Mouse (Mus musculus) intestine, embryonic 14.5 days (tissue): ENCODE measurements around the gene Abcc12. TPM values are rescaled to one million over a fixed set of nuclear protein-coding genes. Genes with fewer than 3 reads are reported as not detected.

ENCODE experiments used
- ATAC-seq: fragments of 200-750 bp; cut with Nextera tagmentation; replicated peaks from 2 replicates; pipeline ENCODE4 v1.8.0; 2017; ENCODE audit warnings: low read depth, moderate number of reproducible peaks, moderate TSS enrichment, moderate library complexity; ENCODE audit not compliant: low FRiP score, low TSS enrichment
- DNase-seq: peaks from one replicate; pipeline ENCODE4 v3.0.0-alpha.2; 2018; ENCODE audit warnings: low spot score
- H3K27ac ChIP-seq: fragments of 300-500 bp; sonication (generic); 2 replicates; pipeline ENCODE4 v1.5.1; 2014; ENCODE audit warnings: low read depth, mild to moderate bottlenecking, control low read depth
- H3K27me3 ChIP-seq: fragments of 300-500 bp; sonication (generic); replicated peaks from 2 replicates; pipeline ENCODE4 v1.6.1; 2014; ENCODE audit warnings: low read length, control low read depth; ENCODE audit not compliant: control insufficient read depth, insufficient read depth
- H3K36me3 ChIP-seq: fragments of 300-500 bp; sonication (generic); 2 replicates; pipeline ENCODE4 v1.6.1; 2014; ENCODE audit warnings: low read length, control low read depth; ENCODE audit not compliant: control insufficient read depth, insufficient read depth
- H3K4me1 ChIP-seq: fragments of 300-500 bp; sonication (generic); replicated peaks from 2 replicates; pipeline ENCODE4 v1.6.1; 2014; ENCODE audit warnings: low read length, control low read depth, mixed read lengths; ENCODE audit not compliant: control insufficient read depth, insufficient read depth
- H3K4me2 ChIP-seq: fragments of 300-500 bp; sonication (generic); 2 replicates; pipeline ENCODE4 v1.6.1; 2014; ENCODE audit warnings: low read length
- H3K4me3 ChIP-seq: fragments of 300-500 bp; sonication (generic); 2 replicates; pipeline ENCODE4 v1.5.1; 2014; ENCODE audit warnings: low read depth, low read length, control low read depth, mixed read lengths
- H3K9ac ChIP-seq: fragments of 300-500 bp; sonication (generic); 2 replicates; pipeline ENCODE4 v1.6.1; 2014; ENCODE audit warnings: mild to moderate bottlenecking, low read length
- H3K9me3 ChIP-seq: fragments of 300-500 bp; sonication (generic); 2 replicates; pipeline ENCODE4 v1.6.1; 2016; ENCODE audit warnings: low read length, control low read depth; ENCODE audit not compliant: control insufficient read depth
- WGBS: fragments of 180-500 bp; shearing (Covaris S2); extraction: QIAGEN DNeasy Blood & Tissue Kit; methylation state at CpG from one replicate; pipeline ENCODE4 v1.1.7; 2014; 5-methylcytosine and 5-hydroxymethylcytosine counted together
- microRNA-seq: library from miRNA; unstranded; fragments of <30 nt; microRNA quantifications from one replicate; pipeline ENCODE4, GENCODE M21; 2016
- polyA plus RNA-seq: library from polyadenylated mRNA; unstranded; fragments of >200 nt; fragmentation: Nextera tagmentation; extraction: Ambion mirVana; gene quantifications from 2 replicates; pipeline ENCODE4 v1.2.1, GENCODE M21; 2014

Abcc12 gene
- polyA plus RNA-seq, 1 experiment from 2014 or later = 0.19 TPM

DNA sequence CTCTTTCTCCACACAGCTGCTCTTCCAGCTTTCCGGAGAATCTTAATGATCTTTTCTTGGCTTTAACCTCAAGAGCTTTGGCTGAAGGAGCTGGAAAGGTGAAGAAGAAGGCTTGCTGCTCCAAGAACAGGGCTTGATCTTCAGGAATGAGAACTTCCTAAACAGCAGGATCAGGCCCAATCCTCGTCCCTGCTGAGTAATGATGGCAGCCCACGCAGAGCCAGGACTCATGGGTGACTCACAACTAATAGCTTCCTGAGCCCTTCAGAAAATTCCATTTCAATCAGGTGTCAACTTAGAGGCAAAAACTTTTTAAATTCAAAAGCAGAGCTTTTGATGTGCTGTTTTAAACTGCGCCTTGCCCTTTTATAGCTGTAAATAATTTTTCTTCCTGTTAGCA is 135.0 kb downstream of the Abcc12 start:
- H3K4me3 ChIP-seq = no peak overlapping the region
- ATAC-seq (no peak), DNase-seq (no peak)
- H3K9me3 ChIP-seq = no peaks in the 10 kb centered on the region
- no peak overlapping the region for H3K27ac ChIP-seq
- no peaks in the 10 kb centered on the region for H3K4me1 ChIP-seq
- H3K9ac ChIP-seq = no peak overlapping the region
- H3K27me3 ChIP-seq = no peaks in the 10 kb centered on the region
- H3K4me2 ChIP-seq = no peak overlapping the region
- no peaks in the 10 kb centered on the region for H3K36me3 ChIP-seq
- 74% methylated on average over 4 of the region's 4 CpGs for WGBS

DNA sequence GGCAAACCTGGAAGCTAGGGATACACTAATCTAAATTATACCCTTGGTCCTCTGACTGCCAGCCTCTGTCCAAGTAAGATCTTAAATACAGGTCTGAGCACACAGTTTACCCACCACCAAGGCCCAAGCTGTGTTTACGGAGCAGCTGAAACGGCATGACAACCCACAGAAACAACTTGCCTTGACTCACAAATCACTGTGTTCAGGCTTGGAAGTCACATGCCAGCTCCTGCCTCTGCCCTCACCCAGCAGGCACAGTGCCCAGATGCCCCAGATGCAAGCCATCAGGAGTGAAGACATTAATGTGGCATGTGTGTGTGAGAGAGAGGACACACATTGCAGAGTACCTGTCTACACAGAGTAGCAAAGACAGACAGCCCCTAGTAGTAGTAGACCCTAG is 136.7 kb downstream of the Abcc12 start:
- no peak overlapping the region for H3K27ac ChIP-seq
- 66% methylated on average over 2 of the region's 2 CpGs for WGBS
- H3K4me2 ChIP-seq = no peak overlapping the region
- H3K9me3 ChIP-seq = no peaks in the 10 kb centered on the region
- H3K9ac ChIP-seq = no peak overlapping the region
- H3K4me1 ChIP-seq = no peaks in the 10 kb centered on the region
- no peaks in the 10 kb centered on the region for H3K27me3 ChIP-seq
- H3K4me3 ChIP-seq = no peak overlapping the region
- no peaks in the 10 kb centered on the region for H3K36me3 ChIP-seq
- no peak for ATAC-seq
- no peak for DNase-seq

DNA sequence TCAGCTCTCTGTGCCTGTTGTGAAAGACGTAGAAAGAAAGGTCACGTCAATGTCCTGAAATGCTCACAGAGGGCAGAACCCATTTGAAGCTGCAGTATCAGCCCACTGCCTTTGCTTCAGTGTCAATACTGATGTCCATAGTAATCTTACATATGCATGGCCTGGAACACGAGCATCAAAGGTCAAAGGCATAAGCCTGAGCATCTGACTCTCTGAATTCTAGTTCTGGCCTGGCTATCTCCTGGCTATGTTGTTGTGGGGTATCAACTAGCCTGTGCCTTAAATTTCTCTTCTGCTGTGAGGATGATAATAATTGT is 141.5 kb downstream of the Abcc12 start:
- 76% methylated on average over 3 of the region's 3 CpGs for WGBS
- no peaks in the 10 kb centered on the region for H3K27me3 ChIP-seq
- no peaks in the 10 kb centered on the region for H3K36me3 ChIP-seq
- H3K9me3 ChIP-seq = no peaks in the 10 kb centered on the region
- no peak overlapping the region for H3K9ac ChIP-seq
- H3K4me1 ChIP-seq = no peaks in the 10 kb centered on the region
- no peak overlapping the region for H3K27ac ChIP-seq
- H3K4me2 ChIP-seq = no peak overlapping the region
- DNase-seq = no peak
- no peak overlapping the region for H3K4me3 ChIP-seq
- ATAC-seq = no peak

- Histone ChIP-seq H3K4me1 (no peaks in the 10 kb centered on the region), H3K4me3 (no peak overlapping the region), H3K36me3 (no peaks in the 10 kb centered on the region), H3K4me2 (no peak overlapping the region), H3K9me3 (no peaks in the 10 kb centered on the region), H3K27me3 (no peaks in the 10 kb centered on the region), H3K27ac (no peak overlapping the region), H3K9ac (no peak overlapping the region)
- ATAC-seq (no peak; the same call in 1 of the 2 replicates), DNase-seq (no peak)
- WGBS = 74% methylated on average over 5 of the region's 5 CpGs
Measured at GRCm38 (mm10) chr8:86438133-86438982, 142.1 kb downstream of the Abcc12 start.

GRCm38 (mm10) chr8:86437418-86437817 is 143.1 kb downstream of the Abcc12 start:
- DNase-seq = no peak
- Histone ChIP-seq H3K4me1 (no peaks in the 10 kb centered on the region), H3K36me3 (no peaks in the 10 kb centered on the region), H3K9ac (no peak overlapping the region), H3K27ac (no peak overlapping the region), H3K4me3 (no peak overlapping the region), H3K9me3 (no peaks in the 10 kb centered on the region), H3K27me3 (no peaks in the 10 kb centered on the region), H3K4me2 (no peak overlapping the region)
- ATAC-seq = no peak
- WGBS = 77% methylated on average over 1 of the region's 1 CpGs

Small RNA genes within 50 kb of the gene (microRNA-seq; reads per million reads assigned to microRNA genes)
- gene Gm44348 = not detected

Other genes with a start within 250 kb of the Abcc12 start
- 47.2 and 55.0 TPM in 2 replicates for gene Lonp2, start 43.4 kb upstream of the Abcc12 start, polyA plus RNA-seq
- 3.1 TPM in 2 replicates for gene Gm10638, start 165.0 kb upstream of the Abcc12 start, polyA plus RNA-seq
- gene Siah1a, start 165.2 kb upstream of the Abcc12 start, polyA plus RNA-seq = 39.2 and 39.4 TPM in 2 replicates